Mouse (Mus musculus) frontal cortex, postnatal 10 days (tissue): ENCODE results near the gene Trpc1.

Source experiments
- DNase-seq, 2 experiments: peaks; one replicate each; pipeline ENCODE4 v3.0.0; 2022; ENCODE audit warnings: low spot score in 2 of 2, mixed read lengths in 1 of 2

The Trpc1 gene

DNA sequence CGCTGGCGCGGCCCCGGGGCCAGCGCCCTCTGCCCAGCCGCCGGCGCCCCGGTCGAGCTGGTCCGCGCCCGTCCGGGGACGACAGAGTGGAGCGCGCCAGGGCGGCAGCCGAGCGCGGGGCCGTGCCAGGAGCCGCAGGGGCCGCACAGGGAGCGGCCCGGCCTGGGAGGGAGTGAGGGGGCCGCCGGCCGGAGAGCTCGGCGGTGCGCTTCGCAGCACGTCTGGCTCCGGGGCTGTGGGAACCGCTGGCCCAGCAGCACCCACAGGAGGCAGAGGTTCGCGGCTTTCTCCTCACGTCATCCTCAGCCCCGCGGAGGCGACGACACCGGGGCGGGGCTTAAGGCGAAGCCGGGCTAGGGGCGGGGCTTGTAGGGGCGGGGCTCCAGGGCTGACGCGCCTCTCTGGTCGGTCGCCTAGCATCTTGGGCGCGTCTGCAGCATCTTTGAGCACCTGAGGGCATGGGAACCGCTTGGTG, at the start of gene Trpc1:
Trpc1 (minus strand) TSS at position 339 of the 475 bp plus-strand sequence.
- DNase-seq, result peak; percentile 56 to 80

GRCm38 (mm10) chr9:95796323-95796722, 46.1 kb upstream of the Trpc1 start:
- no peak for DNase-seq

- DNase-seq, result no peak
Observed at GRCm38 (mm10) chr9:95795844-95796243, 45.7 kb upstream of the Trpc1 start.

- no peak for DNase-seq
Observed at GRCm38 (mm10) chr9:95795077-95795784, 45.1 kb upstream of the Trpc1 start.

DNA sequence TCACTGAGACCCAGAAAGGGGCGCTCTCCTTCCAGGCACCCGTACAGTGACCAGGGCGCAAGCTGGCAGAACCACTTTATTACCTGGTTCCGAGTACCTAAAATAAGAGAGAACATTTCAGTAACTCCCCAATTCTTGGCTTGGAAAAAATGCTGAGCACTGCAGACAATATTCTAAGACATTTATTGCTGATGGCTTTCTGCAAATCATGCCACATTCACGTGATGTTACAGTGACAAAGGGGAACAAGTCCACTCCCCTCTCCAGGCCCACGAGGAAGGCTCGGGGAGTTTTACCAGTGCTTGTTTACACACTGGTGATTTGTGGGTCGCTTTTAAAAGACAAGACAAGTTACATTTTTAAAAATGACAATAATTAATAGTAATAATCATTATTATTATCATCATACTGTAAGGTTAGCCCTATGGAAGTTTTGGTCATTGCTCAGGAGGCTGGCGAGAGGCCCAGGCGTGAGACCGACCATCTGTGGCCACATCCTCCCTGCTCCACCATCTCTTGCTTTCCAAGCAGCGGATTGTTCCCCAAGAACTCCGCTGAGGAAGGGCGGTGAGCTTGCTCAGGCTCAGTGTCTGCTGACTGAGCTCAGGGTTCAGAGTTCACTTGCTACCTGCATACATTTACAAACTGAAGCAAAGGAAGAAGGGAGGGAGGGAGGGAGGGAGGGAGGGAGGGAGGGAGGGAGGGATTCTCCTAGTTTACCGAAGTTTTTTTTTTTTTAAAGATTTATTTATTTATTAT, 44.0 kb upstream of the Trpc1 start:
- DNase-seq, result no peak

DNA sequence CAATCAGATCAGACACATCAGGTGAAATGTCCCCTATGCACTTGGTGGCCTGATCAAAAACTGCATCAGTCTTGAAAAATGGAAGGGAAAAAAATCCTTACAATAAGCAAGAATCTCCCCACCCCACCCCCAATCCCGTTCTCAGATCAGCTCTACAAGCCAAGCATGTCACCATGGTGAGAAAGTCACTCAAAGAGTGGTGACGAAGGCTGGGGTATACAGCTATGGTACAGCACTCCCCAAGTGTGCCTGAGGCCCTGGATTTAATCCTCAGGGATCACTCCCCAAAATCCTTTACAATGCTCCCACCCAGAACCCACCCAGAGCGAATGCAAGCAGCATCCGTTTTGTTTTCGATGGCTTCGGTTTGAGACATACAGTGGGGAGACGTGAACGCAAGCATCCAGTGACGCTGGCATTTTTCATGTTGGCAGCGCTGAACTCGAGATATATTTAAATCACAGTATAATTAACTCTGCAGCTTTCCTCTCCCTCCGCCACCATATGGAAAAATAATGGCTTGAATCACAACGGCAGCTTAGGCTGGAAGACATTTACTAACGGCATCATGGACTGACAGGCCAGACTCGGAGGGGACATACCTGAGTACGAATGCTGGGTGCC, 34.8 kb upstream of the Trpc1 start:
- DNase-seq, result no peak

- no peak for DNase-seq
Observed at GRCm38 (mm10) chr9:95783646-95784293, 33.6 kb upstream of the Trpc1 start.

- no peak for DNase-seq
Observed at GRCm38 (mm10) chr9:95771671-95772070, 21.5 kb upstream of the Trpc1 start.

GRCm38 (mm10) chr9:95763218-95763617, 13.0 kb upstream of the Trpc1 start:
- no peak for DNase-seq

GRCm38 (mm10) chr9:95762228-95762627, 12.1 kb upstream of the Trpc1 start:
- no peak for DNase-seq

- DNase-seq, result no peak
Observed at GRCm38 (mm10) chr9:95761381-95761780, 11.2 kb upstream of the Trpc1 start.

GRCm38 (mm10) chr9:95750746-95751145, 571 bp upstream of the Trpc1 start:
- DNase-seq, result no peak

GRCm38 (mm10) chr9:95749461-95749928, 680 bp downstream of the Trpc1 start:
- peak; percentile 17 to 18 for DNase-seq

DNA sequence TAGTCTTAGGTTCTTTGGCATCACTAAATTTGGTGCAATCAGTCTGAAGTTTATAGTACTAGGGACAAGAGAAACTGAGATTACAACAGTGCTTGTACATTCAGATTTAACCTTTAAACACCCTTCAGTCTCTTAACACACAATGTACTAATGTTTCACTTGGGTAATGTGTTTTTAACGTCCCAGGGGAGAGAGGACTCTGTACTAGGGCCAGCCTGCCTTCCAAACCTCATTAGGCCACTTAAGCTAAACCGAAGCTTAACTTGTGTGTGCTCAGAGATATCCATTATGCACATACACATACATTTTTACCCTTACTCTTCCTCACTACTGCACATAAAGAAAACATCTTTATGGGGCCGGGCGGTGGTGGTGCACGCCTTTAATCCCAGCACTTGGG, 2.9 kb downstream of the Trpc1 start:
- no peak for DNase-seq

DNA sequence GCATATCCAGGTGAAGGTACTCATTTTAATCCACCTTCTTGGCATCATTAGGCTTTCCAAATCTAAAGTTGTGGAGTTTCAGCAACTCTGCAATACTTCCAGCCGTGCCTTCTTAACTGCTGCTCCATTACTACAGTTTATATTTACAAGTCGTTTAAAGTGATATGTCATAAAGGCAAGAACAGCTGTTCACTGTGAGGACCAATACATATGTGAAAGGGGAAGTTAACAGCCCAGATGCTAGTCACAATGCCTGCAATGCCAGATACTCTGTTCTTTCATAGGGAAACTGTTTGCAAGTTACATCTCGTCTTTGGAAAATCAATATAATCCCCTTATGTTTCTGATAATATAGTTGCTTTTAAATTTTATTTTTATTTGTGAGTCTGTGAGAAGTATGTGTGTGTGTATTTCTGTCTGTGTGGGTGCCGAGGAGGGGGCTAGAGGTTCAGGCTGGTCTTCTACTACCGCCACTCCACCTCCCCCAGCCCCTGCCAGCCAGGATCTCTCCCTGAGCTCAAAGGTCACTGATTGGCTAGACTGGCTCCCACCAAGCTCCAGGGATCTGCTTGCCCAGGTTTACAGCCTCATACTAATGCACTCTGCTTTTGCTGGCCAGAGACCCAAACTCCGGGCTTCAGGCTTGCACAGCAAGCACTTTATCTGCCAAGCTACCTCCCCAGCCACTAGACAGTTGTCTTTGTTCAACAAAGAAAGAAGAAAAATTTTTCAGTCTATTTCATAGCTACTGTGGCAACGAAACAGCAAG, 5.1 kb downstream of the Trpc1 start:
- no peak for DNase-seq

DNA sequence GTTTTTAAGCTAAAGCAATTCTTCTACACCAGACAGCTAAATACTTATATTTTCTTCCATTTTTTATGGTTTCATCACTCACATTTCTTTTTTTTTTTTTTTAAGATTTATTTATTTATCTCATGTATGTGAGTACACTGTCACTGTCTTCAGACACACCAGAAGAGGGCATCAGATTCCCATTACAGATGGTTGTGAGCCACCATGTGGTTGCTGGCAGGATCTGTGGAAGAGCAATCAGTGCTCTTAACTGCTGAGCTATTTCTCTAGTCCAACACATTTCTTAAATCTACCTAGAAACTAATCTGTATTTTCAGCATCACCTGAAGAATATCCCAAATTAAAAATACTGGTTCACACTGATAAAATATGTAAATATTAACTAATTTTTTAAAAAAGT, 13.9 kb downstream of the Trpc1 start:
- no peak for DNase-seq

- DNase-seq, result no peak
Observed at GRCm38 (mm10) chr9:95712574-95712973, 37.6 kb downstream of the Trpc1 start.

DNA sequence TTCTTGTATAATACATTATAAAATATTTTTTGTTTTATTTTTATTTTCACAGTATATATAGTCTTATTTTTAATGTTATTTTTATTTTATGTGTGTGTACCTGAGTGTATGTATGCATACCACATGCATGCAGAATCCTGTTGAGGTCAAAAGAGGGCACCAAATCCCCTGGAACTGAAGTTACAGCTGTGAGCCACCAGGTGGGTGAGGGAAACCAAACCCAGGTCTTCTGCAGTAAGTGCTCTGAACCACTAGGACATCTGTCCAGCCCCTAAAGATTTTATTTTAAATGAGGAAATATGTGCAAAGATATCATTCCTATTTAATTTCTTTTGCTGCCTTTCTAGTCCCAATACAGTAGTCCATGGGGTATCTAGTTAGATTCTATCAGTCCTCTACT, 41.2 kb downstream of the Trpc1 start:
- DNase-seq, result no peak

GRCm38 (mm10) chr9:95705371-95705770, 44.8 kb downstream of the Trpc1 start:
- DNase-seq, result no peak

DNA sequence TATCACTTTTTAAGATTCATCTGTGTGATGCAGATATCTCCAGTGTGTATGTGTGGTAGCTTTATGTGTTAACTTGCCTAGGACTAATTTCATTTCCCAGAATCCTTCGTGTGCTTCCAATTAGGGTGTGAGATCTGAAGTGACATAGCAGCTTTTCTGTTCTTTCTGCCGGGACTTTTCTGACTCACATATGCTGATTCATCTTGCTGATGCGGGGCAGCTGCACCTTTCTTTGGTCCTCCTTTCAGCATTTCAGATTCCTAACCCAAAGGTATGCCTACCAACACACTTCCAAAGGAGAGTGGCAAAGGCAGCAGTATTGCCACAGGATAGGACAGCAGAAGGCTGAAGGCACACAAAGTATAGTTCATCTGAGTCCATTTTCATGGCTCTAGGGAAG, 46.1 kb downstream of the Trpc1 start:
- no peak for DNase-seq

DNA sequence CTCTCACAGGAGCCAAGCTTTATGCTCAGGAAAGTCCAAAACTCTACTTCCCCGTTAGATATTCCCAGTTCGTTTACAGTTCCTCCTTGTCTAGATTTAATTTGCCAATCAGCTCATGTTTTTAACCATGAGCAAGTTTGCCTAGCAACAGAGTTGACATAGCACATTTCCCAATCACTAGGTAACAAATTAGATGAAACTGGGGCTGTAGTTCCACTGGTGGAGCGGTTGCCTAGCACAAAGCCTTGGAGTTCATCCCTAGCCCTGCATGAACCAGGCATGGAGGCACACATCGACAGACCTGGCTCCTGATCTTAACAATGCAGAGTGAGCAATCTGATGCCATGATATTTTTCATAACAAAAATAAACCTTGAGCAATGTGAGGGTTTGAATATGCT, 50.9 kb downstream of the Trpc1 start:
- DNase-seq, result peak; percentile 12 to 14
